Mouse (Mus musculus): ENCODE data around the gene C1rb.
A peak's percentile ranks its signal among the peaks of the same experiment; 100 is the strongest.
"Not testable (repeated sequence)": the region's sequence is repeated elsewhere in the genome, so short reads cannot be mapped to it uniquely, and the experiment has no call there.

C1rb gene

DNA sequence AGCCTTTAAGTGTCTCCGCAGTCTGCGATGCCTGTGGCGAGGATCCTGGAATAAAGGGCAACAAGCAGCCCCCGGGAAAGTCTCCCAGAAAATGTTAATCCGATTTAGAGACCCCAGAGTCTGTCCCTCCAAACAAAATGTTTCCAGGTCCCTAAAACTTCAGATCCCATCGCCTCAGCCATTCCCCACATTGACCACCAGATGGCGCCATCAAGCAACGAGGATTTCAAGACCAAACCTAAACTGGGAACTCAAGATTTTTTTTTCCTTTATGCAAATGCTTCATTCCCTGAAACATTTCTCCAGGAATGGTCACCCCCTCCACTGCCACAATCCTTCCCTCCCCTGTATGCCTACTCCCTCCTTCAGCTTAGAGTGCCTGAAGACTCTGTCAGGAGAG lies at the start of gene C1rb:
Gene C1rb (plus strand): TSS at position 269 of the 400 bp plus-strand sequence.
- DNase-seq (ENCODE audit: low read depth, low spot score) = peak; percentile 47

DNA sequence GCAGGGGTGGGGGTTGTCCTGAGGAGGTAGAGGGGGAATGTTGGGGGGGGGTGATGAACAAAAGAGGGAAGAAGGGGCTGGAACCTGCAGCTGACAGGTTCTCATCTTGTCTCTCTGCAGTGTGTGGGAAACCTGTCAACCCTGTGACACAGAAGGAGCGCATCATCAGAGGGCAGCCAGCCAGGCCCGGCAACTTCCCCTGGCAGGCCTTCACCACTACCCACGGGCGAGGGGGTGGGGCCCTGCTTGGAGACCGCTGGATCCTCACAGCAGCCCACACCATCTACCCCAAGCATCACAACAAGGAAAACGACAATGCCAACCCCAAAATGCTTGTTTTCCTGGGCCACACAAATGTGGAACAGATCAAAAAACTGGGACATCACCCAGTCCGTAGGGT lies 48.0 kb upstream of the C1rb start:
- not testable (repeated sequence) for DNase-seq (ENCODE audit: low read depth, low spot score)

DNA sequence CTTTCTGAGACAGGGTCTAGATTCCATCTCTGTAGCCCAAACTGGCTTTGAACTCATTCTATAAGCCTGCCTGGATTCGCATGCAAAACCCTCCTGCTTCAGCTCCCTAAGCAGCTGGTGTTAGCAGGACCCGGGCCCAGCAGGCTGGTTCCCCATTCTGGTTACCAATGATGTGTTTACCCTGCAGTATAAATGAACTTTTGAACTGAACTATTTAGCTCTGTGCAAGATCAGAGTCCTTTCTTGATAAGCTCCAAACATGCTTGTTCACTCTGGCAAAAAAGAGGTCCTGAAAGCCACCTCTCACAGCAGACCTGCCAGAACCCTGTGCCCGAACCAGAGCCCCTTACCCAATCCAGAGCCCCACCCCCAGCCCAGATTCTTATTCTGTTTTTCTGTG lies 42.2 kb upstream of the C1rb start:
- no peak for DNase-seq (ENCODE audit: low read depth, low spot score)

DNA sequence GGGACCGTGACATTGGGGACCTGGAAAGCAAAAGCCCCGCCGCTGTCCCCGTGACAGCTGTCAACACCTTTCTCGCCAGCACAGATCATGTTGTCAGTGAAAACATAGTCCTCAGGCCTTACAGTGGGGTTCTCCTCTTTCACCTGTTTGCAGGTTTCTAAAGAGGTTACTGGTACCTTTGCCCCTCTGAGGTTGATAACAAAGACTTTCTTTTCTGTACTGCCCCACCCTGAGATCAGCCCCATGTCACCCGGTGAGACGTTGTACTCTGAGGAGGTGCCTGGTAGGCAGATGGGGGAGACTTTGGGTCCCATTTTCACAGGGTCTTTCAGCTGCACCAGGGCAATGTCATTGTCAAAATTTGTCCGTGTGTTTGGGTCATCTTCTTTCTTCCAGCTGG lies 39.0 kb upstream of the C1rb start:
- DNase-seq (ENCODE audit: low read depth, low spot score) = no peak

DNA sequence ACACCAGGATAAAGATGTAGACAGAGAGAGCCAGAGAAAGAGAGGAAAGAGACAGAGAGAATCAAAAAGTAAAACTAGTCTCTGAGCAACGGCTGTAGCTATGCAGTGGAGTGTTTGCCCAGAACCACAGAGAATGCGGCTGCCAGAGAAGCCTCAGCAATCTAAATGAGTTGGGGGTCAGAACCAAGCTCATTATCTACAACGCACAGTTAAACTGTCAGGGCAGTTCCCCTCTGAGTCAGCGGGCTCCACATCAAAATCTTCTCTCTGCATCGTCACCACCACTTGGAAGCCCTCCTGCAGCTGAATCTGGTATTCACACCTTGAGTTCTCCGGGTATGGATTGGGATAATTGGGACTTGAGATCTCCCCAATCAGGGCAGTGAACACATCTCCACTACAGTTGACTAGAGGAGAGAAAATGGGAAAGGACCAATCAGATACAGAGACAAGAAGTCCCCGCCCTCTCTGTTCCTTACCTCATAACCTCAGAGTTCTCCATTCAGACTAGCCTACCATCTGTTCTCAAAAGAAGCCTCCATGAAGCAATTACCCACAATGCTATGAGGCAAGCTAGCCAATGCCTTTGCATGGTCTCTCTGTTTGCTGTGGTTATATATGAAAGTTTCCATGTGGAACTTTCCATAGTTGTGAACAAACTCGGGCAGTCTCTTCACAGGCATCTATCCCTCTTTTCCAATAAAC lies 33.8 kb upstream of the C1rb start:
- not testable (repeated sequence) for DNase-seq (ENCODE audit: low read depth, low spot score)

DNA sequence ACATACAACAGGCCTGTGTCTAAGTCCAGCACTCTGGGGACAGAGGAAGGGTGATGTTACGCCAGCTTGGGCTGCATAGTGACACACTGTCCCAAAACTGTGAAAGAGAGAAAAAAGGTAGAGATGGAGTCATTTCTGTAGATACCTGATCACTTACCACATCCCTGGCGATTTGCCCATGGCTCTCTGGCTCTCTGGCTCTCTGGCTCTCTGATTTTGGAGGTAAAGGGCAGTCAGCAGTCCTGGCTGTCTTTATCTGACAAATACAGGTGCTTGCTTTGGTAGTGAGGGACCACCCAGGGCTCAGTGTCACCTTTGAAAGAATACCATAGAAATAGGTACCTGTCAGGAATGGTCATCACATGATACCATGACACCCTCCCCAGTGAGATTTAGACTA lies 28.9 kb upstream of the C1rb start:
- DNase-seq (ENCODE audit: low read depth, low spot score) = not testable (repeated sequence)

DNA sequence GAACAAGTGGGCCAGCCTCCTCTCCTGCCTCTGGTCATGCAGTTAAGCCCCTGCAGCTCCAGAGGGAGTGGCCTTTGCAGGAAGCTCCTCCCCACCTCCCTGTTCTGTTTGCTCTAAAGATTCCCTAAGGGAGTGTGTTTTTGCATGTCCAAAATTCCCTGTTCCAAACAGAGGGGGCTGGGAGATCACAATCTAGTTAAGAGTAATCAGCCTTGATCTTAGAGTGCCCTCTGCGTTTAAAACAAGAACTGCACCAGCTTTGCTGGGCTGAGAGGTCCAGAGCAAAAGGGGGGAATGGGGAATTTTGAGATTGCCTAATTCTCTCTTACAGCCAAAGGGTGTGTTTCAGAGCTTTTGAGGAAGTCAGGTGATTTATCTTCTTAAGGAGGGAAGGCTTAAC lies 27.8 kb upstream of the C1rb start, which contains the start of gene C1s1:
Gene C1s1 (minus strand): TSS at position 76 of the 400 bp plus-strand sequence.
- DNase-seq (ENCODE audit: low read depth, low spot score) = not testable (repeated sequence)

DNA sequence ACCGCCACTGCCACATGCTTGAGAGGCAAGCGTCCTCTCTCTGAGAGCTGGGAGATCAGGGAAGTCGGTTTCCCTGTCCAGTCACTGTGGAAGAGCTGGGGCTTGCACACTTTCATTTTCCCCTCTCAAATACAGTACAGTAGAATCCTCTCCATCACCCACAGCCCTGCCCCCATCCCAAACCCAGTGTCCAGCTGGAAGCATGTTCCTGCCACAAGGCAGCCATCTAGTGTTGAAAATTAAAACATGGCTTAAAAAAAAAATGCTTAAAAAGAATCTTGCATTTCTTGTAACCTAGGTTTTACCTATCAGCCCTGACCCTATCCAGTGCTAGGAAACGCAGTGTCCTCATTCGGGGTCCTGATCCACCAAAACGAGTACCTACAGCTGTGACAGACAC lies 25.6 kb upstream of the C1rb start:
- DNase-seq (ENCODE audit: low read depth, low spot score) = no peak

DNA sequence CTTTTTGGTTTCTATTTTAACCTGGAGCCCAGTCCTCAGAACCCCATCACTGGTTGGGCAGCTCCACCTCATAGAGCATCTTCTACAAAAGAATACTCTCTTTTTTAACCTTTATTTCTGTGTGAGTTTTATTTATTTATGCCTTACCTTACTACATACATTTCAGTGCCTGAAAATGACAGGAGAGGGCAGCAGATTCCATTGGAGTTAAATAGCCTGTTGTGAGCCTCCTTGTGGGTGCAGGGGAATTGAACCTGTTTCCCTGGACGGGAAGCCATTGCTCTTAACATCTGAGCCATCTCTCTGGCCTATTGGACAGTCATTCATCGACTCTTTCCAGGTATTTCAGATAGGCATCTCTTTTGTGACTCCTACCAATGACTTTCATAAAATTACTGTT lies 24.7 kb upstream of the C1rb start:
- DNase-seq (ENCODE audit: low read depth, low spot score) = no peak

DNA sequence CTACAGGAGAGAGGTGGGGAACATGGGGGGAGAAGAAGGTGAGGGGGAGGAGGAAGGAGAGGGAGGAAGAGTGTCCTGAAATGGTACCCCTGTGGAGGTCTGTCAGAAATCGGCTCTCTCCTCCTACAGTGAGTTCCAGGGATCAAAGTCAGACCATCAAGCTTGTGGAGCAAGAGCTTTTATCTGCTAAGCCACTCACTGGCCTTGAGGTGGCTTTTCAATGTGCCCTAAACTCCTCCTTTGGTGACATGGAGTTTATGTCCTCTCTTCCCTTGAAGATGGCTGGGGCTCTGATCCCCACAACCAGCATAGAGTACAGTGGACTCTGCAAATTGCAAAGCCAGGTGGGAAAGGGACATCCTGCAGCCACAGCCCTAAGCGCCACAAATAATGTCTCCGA lies 22.1 kb upstream of the C1rb start:
- DNase-seq (ENCODE audit: low read depth, low spot score) = not testable (repeated sequence)

DNA sequence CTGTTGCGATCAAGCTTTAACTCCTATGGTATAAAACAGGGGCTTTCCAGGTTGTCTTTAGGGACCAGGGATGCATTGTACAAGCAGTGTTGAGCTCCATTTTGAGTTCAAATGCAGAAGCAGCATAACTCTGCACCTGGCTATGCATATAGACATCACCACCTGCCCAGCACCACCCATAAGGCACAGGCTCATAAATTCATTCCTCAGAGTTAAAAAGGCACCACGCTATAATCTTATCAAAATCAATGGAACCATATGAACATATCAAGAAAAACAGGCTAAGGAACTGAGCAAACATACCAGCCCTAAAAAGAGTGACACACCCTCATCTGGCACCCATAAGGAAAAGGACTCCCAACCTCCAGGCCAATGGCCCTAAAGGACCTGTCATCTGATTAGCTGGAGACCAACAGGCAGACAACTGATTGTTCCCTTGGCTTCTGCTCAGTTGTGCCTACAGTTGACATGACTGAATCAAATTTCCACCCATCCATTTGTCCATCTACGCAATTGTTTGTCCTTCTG lies 21.0 kb upstream of the C1rb start:
- no peak for DNase-seq (ENCODE audit: low read depth, low spot score)

DNA sequence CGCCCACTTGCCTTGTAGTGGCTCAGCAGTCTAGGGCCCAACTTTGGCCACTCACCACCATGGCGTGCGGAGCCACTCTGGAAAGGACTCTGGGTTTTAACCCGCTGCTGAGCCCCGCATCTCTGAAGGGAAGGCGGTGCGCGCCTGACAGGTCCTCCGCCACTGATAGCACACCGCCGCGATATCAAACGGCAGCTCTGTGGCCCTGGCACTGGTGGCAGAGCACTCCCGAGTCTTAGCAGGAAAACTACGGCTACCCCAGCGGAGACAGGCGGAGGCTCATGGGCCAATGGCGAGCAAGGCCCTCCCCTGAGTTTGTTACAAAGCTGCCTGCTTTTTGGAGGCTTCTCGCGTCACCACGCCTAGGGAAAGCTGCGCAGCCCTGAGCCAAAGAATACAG lies 17.3 kb upstream of the C1rb start:
- no peak for DNase-seq (ENCODE audit: low read depth, low spot score)

DNA sequence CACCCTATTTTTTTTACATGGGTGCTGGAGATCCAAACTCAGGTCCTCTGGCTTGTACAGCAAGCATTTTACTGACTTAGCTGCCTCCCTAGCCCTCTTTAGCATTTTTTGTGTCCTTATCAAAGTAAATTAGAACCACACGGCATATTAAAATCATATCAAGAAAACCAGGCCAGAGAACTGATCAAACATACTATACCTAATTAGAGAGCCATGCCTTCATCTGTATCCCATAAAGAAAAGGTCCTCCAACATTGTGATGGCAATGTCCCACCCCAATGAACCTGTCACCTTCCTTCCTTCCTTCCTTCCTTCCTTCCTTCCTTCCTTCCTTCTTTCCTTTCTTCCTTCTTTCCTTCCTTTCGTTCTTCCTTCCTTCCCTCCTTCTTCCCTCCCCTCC lies 14.1 kb upstream of the C1rb start:
- DNase-seq (ENCODE audit: low read depth, low spot score) = not testable (repeated sequence)

DNA sequence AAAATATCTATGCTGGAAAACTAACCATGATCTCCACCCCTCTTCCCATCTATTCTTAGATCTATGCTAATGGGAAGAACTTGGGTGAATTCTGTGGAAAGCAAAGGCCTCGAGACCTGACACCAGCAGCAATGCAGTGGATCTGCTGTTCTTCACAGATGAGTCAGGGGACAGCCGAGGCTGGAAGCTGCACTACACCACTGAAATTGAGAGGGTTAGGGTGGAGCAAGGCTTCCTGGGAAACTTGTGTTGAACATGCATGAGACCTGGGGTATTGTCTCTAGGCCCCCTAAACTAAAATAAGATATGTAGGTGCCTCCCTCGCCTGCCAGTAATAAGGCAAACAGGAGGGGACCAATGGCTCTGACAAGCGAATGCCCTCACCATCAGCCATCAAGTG lies 8.9 kb upstream of the C1rb start:
- DNase-seq (ENCODE audit: low read depth, low spot score) = not testable (repeated sequence)

DNA sequence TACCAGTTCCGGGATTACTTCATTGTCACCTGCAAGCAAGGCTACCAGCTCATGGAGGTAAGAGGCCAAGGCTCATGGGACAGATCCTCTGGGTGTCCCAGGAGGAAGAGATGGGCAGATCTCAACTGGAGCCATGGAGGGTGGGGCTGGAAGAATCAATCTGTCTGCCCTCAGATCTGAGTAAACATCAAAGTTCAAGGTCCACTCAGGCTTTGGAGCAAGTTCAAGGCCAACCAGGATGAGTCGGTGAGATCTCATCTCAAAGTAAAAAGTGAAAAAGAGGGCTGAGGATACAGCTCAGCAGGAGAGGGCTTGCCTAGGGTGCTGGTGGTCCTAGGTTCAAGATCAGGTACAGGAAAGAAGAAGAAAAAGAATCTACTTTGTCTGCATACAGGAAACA lies 8.5 kb upstream of the C1rb start:
- not testable (repeated sequence) for DNase-seq (ENCODE audit: low read depth, low spot score)

DNA sequence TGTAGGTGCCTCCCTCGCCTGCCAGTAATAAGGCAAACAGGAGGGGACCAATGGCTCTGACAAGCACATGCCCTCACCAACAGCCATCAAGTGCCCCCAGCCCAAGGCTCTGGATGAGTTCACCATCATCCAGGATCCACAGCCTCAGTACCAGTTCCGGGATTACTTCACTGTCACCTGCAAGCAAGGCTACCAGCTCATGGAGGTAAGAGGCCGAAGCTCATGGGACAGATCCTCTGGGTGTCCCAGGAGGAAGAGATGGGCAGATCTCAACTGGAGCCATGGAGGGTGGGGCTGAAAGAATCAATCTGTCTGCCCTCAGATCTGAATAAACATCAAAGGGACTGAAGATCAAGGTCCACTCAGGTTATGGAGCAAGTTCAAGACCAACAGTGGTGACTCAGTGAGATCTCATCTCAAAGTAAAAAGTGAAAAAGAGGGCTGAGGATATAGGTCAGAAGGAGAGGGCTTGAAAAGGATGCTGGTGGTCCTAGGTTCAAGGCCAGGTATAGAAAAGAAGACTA lies 5.1 kb downstream of the C1rb start:
- DNase-seq (ENCODE audit: low read depth, low spot score) = not testable (repeated sequence)

DNA sequence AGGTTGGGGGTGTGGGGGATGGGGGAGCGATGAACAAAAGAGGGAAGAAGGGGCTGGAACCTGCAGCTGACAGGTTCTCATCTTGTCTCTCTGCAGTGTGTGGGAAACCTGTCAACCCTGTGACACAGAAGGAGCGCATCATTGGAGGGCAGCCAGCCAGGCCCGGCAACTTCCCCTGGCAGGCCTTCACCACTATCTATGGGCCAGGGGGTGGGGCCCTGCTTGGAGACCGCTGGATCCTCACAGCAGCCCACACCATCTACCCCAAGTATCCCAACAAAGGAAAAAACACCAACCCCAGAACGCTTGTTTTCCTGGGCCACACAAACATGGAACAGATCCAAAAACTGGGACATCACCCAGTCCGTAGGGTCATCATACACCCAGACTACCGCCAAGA lies 10.1 kb downstream of the C1rb start:
- DNase-seq (ENCODE audit: low read depth, low spot score) = not testable (repeated sequence)

DNA sequence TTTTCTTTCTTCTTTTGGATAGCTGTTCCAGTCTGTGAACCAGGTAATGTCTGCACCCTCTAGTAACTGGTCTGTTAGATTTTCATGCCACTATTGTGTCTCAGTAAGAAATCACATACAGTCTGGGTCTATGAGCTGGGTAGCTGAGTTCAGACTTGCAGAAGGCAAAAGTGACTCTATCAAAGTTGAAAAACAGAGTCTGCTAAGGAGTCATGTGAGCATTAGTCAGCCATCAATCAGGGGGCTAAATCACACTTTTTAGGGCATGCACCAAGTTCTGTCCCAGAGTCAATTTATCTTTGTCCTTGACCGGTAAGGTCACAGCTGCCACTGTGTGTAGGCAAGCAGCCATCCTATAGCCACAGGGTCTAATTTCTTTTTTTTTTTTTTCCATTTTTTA lies 12.1 kb downstream of the C1rb start:
- DNase-seq (ENCODE audit: low read depth, low spot score) = no peak

DNA sequence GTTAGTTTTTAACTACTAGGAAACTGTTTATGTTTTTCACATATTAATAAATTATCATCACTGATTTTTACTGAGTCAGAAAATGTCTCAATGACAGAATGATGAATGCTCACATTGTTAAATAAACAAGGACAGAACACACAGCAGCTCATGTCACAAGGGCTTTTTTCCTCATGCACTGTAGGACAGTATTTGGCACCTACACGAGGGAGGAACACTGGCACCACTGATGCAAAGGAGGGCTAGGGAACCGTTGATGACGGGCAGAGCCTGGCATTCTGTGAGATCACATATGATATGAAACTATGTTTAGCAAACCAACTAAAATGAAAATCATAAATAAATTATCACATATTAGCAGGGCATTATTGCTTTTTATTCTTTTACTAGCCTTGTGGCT lies 14.8 kb downstream of the C1rb start:
- DNase-seq (ENCODE audit: low read depth, low spot score) = no peak

DNA sequence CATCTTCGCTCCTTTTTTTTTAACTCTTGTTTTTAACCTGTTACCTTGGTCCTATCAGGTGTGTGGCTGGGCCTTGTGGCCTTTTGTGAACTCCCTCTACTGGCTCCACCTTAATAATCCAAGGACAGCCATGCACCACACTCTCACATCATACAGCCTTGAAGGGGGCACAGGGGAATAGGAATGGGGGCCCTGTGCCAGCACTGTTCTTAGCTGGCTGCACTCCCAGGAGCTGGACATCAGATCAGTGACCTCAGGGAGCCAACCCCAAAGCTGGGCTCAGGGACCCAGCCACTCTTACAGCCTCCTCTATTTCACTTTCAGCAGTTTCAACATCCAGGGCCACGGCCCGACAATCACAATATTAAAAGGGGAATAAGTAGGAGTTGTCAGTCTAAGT lies 15.7 kb downstream of the C1rb start:
- DNase-seq (ENCODE audit: low read depth, low spot score) = no peak

DNA sequence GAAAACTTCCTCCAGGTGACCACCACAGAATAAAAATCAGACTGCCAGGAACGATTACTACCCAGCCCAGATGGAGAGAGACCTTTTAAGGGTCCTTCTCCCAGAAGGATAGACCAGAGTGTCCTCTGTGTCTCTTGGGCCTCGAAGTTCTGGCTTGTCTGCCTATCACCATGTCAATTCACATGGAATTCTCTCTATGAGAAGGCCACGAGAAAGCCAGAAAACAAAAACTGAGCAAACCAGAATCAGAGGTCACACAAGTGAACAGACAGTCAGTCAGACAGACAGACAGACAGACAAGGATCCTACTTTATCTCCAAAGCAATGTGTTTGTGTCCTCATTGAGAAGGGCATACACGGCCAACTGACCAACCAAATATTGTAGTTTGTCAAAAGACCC lies 16.2 kb downstream of the C1rb start:
- DNase-seq (ENCODE audit: low read depth, low spot score) = no peak

DNA sequence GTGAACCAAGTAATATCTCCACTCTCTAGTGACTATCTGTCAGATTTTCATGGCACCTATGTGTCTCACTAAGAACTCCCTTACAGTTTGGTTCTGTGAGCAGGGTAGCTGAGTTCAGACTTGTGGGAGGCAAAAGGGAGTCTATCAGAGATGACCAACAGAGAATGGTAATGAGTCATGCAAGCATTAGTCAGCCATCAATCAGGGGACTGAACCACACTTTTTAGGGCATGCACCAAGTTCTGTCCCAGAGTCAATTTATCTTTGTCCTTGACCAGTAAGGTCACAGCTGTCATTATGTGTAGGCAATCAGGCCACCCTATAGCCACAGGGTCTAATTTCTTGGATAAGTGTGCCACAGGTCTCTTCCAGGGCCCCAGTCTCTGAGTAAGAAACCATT lies 18.7 kb downstream of the C1rb start:
- DNase-seq (ENCODE audit: low read depth, low spot score) = no peak

DNA sequence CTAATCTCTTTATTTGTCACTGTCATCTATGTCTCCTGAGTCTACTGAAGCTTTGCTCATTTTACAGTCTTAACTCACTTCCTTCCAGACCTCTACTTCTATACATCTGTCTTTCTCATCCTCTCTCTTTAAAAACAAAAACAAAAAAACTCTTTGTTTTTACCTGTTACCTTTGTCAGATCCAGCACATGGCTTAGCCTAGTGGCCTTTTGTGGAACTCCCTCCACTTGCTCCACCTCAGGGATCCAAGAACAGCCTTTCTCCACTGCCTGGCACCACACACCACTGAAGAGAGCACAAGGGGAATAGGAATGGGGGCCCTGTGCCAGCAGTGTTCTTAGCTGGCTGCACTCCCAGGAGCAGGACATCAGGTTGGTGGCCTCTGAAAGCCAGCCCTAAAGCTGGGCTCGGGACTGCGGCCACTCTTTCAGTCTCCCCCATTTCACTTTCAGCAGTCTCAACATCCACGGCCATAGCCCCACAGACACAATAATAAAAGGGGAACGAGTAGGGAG lies 22.1 kb downstream of the C1rb start:
- DNase-seq (ENCODE audit: low read depth, low spot score) = no peak
